Mouse (Mus musculus) E14TG2a.4 (cell line): ENCODE data around the gene Pigl.

ENCODE experiments used
- CTCF ChIP-seq: conservative IDR thresholded peaks from 2 replicates; pipeline ENCODE4 v1.5.1; 2014; ENCODE audit warnings: low read length
- NANOG ChIP-seq: IDR thresholded peaks from 2 replicates; pipeline ENCODE4 v1.6.1; 2014; ENCODE audit warnings: borderline replicate concordance, low read length, mixed read lengths

DNA sequence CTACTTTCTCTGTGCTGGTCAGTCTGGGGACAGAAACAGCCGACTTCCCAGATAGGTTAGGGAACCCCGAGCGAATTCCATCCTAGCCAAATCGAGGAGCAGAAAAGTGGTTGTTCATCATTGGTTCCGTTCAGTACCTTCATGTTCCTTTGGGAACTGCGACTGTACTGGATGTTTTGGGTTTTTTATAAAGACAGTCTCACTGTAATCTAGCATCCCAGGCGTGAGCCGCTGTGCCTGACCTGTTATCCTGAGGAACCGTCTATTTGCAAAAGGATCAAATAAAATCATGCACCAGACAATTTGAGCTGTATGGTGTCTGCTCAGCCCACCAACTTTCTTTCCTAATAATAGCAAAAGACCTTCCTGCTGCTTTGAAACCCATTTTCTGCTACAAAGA, 520 bp downstream of the Pigl start:
- TF ChIP-seq CTCF (no peak), NANOG (no peak)
